Mouse (Mus musculus) small intestine, adult 2 months (tissue): ENCODE data around the gene Golga1. TPM values are rescaled to one million over a fixed set of nuclear protein-coding genes. Genes with fewer than 3 reads are reported as not detected.

Experiments
- H3K27ac ChIP-seq: fragments of 200-500 bp; 2 replicates; pipeline ENCODE4 v1.5.1; 2012; ENCODE audit warnings: low read depth, low read length, control low read depth, inconsistent platforms; ENCODE audit not compliant: insufficient read depth
- H3K27me3 ChIP-seq: fragments of 200-500 bp; 2 replicates; pipeline ENCODE4 v1.6.1; 2012; ENCODE audit warnings: mild to moderate bottlenecking, moderate library complexity, low read length, inconsistent platforms; ENCODE audit not compliant: control insufficient read depth, insufficient read depth
- H3K36me3 ChIP-seq: fragments of 200-500 bp; 2 replicates; pipeline ENCODE4 v1.6.1; 2012; ENCODE audit warnings: mild to moderate bottlenecking, low read length, control low read depth, inconsistent platforms; ENCODE audit not compliant: control insufficient read depth, insufficient read depth
- H3K4me1 ChIP-seq: fragments of 200-500 bp; 2 replicates; pipeline ENCODE4 v1.6.1; 2012; ENCODE audit warnings: low read length, inconsistent platforms, mixed read lengths; ENCODE audit not compliant: control insufficient read depth, insufficient read depth, insufficient read length
- H3K4me3 ChIP-seq: fragments of 200-500 bp; 2 replicates; pipeline ENCODE4 v1.5.1; 2012; ENCODE audit warnings: low read depth, mild to moderate bottlenecking, control low read depth, inconsistent platforms, low read length, moderate library complexity
- CTCF ChIP-seq: fragments of 200-500 bp; IDR thresholded peaks from 2 replicates; pipeline ENCODE4 v1.5.1; 2012; ENCODE audit warnings: low read depth, mild to moderate bottlenecking, control low read depth, inconsistent platforms, low read length, moderate library complexity, mixed read lengths; ENCODE audit not compliant: insufficient replicate concordance, insufficient read length; ENCODE audit errors: extremely low read depth
- POLR2A ChIP-seq: fragments of 200-500 bp; IDR thresholded peaks from 2 replicates; pipeline ENCODE4 v1.6.1; 2012; ENCODE audit warnings: low read depth, mild to moderate bottlenecking, control low read depth, inconsistent platforms, low read length, moderate library complexity
- WGBS: fragments of 180-500 bp; shearing (Covaris S2); methylation state at CpG from one replicate; pipeline ENCODE4 v1.1.7; 2018; 5-methylcytosine and 5-hydroxymethylcytosine counted together
- polyA plus RNA-seq: library from polyadenylated mRNA; depleted of rRNA; stranded (reverse); fragments of >200 nt; gene quantifications from 2 replicates; pipeline ENCODE4 v1.2.3, GENCODE M21; 2012; rRNA removed

The Golga1 gene
- polyA plus RNA-seq, 1 experiment, result 10.4 TPM

DNA sequence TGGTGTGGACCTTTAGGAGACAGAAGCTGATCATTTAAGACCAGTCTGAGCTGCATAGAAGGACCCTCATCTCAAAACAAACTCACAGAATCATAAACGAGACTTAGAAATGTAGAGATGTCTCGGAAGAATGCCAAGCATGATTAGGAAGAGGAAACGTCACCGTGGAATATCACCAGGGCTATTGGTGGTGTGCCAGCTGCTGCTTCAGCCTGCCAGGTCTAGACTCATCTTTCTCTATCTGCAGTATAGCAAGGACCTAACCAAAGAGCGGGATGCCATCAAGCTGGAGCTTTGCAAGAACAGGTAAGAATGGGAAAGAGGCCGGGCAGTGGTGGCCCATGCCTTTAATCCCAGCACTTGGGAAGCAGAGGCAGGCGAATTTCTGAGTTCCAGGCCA lies 91.6 kb downstream of the Golga1 start:
- no peaks in the 10 kb centered on the region for H3K36me3 ChIP-seq
- H3K4me3 ChIP-seq, result no peak overlapping the region
- TF ChIP-seq CTCF (no peak), POLR2A (no peak)
- no peaks in the 10 kb centered on the region for H3K27me3 ChIP-seq
- WGBS, result 45% methylated on average over 7 of the region's 7 CpGs
- H3K27ac ChIP-seq, result no peak overlapping the region
- peaks cover 7% of the 10 kb centered on the region; the same call in 1 of the 2 replicates for H3K4me1 ChIP-seq

DNA sequence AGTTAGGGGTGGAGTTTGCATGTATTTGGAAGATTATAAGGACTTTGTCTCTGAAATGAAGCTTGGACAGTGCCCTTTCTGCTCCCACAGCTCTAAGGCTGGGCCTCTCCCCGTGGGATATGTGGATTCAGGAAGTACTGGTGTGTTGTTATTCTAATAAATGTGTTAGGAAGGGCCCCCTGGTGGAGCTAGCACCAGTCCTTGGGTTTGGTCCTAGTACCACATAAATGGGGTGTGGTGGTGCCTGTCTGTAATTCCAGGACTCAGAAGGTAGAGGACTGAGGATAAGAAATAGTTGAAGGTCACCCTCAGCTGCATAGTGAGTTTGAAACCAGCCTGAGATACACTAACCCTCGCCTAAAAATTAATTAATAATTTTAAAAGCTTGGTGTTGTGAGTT lies 92.1 kb downstream of the Golga1 start:
- peaks cover 7% of the 10 kb centered on the region; the same call in 1 of the 2 replicates for H3K4me1 ChIP-seq
- H3K27ac ChIP-seq, result no peak overlapping the region
- no peaks in the 10 kb centered on the region for H3K27me3 ChIP-seq
- no peak for TF ChIP-seq CTCF
- no peak for TF ChIP-seq POLR2A
- 23% methylated on average over 2 of the region's 2 CpGs for WGBS
- H3K36me3 ChIP-seq, result no peaks in the 10 kb centered on the region
- no peak overlapping the region for H3K4me3 ChIP-seq

DNA sequence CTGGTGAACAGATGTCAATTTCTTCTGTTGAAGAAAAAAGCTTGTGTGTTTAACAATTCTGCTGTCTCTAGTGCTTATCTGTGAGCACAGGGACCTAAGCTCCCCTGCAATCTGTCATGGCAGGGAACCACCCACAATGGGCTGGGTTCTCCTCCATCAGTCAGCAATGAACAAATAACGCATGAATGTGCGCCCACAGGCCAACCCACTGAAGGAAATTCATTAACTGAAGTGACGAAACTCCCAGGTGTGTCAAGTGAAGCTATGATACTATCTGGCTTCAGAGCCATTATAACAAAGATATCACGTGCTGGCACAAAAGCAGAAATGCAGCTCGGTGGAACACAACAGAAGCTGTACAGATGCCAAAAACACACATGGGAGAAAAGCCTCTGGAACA lies 95.3 kb downstream of the Golga1 start:
- Histone ChIP-seq H3K27me3 (no peaks in the 10 kb centered on the region), H3K27ac (no peak overlapping the region), H3K4me1 (peaks cover 3% of the 10 kb centered on the region; the same call in 1 of the 2 replicates), H3K36me3 (no peaks in the 10 kb centered on the region), H3K4me3 (no peak overlapping the region)
- TF ChIP-seq CTCF (no peak), POLR2A (no peak)
- WGBS, result 27% methylated on average over 5 of the region's 5 CpGs

DNA sequence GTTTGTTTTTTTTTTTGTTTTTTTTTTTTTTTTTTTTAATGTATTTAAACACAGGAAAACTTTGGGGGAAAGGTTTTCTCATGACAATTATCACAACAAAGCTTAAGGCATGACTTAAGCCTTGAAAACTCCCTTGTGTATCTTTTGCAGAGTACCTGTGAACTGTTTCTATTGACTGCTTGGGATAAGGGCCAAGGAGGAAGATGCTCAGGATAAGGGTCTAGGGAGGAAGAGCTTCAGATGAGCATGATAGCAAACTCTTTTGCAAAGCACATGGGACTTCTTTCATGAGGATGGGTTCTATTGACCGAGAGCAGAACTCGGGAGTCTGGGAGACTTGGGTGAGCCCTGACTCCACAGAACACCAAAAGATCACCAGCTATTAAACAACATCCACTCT lies 95.7 kb downstream of the Golga1 start:
- no peaks in the 10 kb centered on the region for H3K36me3 ChIP-seq
- 61% methylated on average over 2 of the region's 2 CpGs for WGBS
- no peak overlapping the region for H3K27ac ChIP-seq
- no peaks in the 10 kb centered on the region for H3K27me3 ChIP-seq
- peaks cover 3% of the 10 kb centered on the region; the same call in 1 of the 2 replicates for H3K4me1 ChIP-seq
- H3K4me3 ChIP-seq, result no peak overlapping the region
- TF ChIP-seq POLR2A, result no peak

Other genes with a start within 250 kb of the Golga1 start
- gene Nr6a1, start 137.9 kb downstream of the Golga1 start, polyA plus RNA-seq, result 1.8 and 7.2 TPM in 2 replicates
- gene Olfml2a, start 133.6 kb downstream of the Golga1 start, polyA plus RNA-seq, result 0.62 and 1.5 TPM in 2 replicates
- gene Wdr38, start 68.1 kb downstream of the Golga1 start, polyA plus RNA-seq, result 0.13 TPM in 2 replicates
- 22.8 and 23.5 TPM in 2 replicates for gene Arpc5l, start 60.2 kb downstream of the Golga1 start, polyA plus RNA-seq
- 34.0 and 67.2 TPM in 2 replicates for gene Rpl35, start 59.9 kb downstream of the Golga1 start, polyA plus RNA-seq
- gene Scai, start 125.2 kb upstream of the Golga1 start, polyA plus RNA-seq, result 0.03 and 0.24 TPM in 2 replicates
- gene Ppp6c, start 160.9 kb upstream of the Golga1 start, polyA plus RNA-seq, result 4.3 and 8.9 TPM in 2 replicates